Mouse (Mus musculus) CH12.LX (cell line): ENCODE data around the gene Hsd17b13. TPM values are rescaled to one million over a fixed set of nuclear protein-coding genes. Genes with fewer than 3 reads are reported as not detected.

Source experiments
- DNase-seq: peaks from one replicate; pipeline ENCODE4 v3.0.0-alpha.2; 2013; ENCODE audit errors: extremely low read depth
- H3K27ac ChIP-seq: 2 replicates; pipeline ENCODE4 v1.5.1; 2012; ENCODE audit warnings: low read depth, mild to moderate bottlenecking, control low read depth, moderate library complexity; ENCODE audit not compliant: insufficient read depth
- H3K27me3 ChIP-seq: replicated peaks from 2 replicates; pipeline ENCODE3; 2012; ENCODE audit warnings: inconsistent platforms
- H3K36me3 ChIP-seq, 2 experiments: replicated peaks in 1 of 2; 2 replicates each; pipeline versions ENCODE3 to v1.6.1; 2012; ENCODE audit warnings: inconsistent platforms in 1 of 2, low read length in 1 of 2, mild to moderate bottlenecking in 1 of 2, mixed read lengths in 1 of 2, moderate library complexity in 1 of 2; ENCODE audit not compliant: control insufficient read depth in 1 of 2, insufficient read depth in 1 of 2
- H3K4me1 ChIP-seq, 2 experiments: 2 replicates each; pipeline ENCODE4 v1.6.1; 2012; ENCODE audit warnings: inconsistent platforms in 1 of 2, moderate library complexity in 1 of 2; ENCODE audit not compliant: insufficient read depth in 2 of 2, control insufficient read depth in 1 of 2
- H3K4me2 ChIP-seq: 2 replicates; pipeline ENCODE4 v1.6.1; 2012; ENCODE audit warnings: low read depth, mild to moderate bottlenecking, control low read depth; ENCODE audit not compliant: poor library complexity, insufficient read depth, severe bottlenecking
- H3K4me3 ChIP-seq, 3 experiments: fragments of 150-350 bp in 1 of 3; sonication (generic) in 1 of 3; replicated peaks in 1 of 3; 2 replicates each; pipeline versions ENCODE3 to v1.5.1; 2011 to 2012; ENCODE audit warnings: low read depth in 2 of 3, low read length in 2 of 3, mild to moderate bottlenecking in 2 of 3, moderate library complexity in 2 of 3, control low read depth in 1 of 3, improper control_type of control experiment in 1 of 3, inconsistent platforms in 1 of 3, mixed read lengths in 1 of 3; ENCODE audit not compliant: poor library complexity in 1 of 3
- H3K79me2 ChIP-seq: replicated peaks from 2 replicates; pipeline ENCODE4 v1.6.1; 2012; ENCODE audit warnings: mild to moderate bottlenecking, moderate library complexity; ENCODE audit not compliant: control insufficient read depth, poor library complexity, insufficient read depth, severe bottlenecking; ENCODE audit errors: extremely low read depth
- H3K9ac ChIP-seq: 2 replicates; pipeline ENCODE4 v1.6.1; 2012; ENCODE audit warnings: low read depth, mild to moderate bottlenecking, control low read depth, moderate library complexity; ENCODE audit not compliant: insufficient read depth
- H3K9me3 ChIP-seq: replicated peaks from 2 replicates; pipeline ENCODE3; 2012; ENCODE audit warnings: low read length, inconsistent platforms, mixed read lengths
- BHLHE40 ChIP-seq: IDR thresholded peaks from 2 replicates; pipeline ENCODE4 v1.6.1; 2011; ENCODE audit warnings: mild to moderate bottlenecking, low read depth, low read length, improper control_type of control experiment
- CHD1 ChIP-seq: IDR thresholded peaks from 2 replicates; pipeline ENCODE4 v1.6.1; 2012; ENCODE audit warnings: low read depth, low read length, improper control_type of control experiment, inconsistent platforms
- CHD2 ChIP-seq: IDR thresholded peaks from 2 replicates; pipeline ENCODE4 v1.6.1; 2011; ENCODE audit warnings: low read length, improper control_type of control experiment
- CTCF ChIP-seq, 2 experiments: IDR thresholded peaks in 1 of 2; conservative IDR thresholded peaks in 1 of 2; 2 replicates each; pipeline ENCODE4 v1.5.1; 2011 to 2012; ENCODE audit warnings: low read depth in 2 of 2, low read length in 2 of 2, improper control_type of control experiment in 1 of 2, inconsistent platforms in 1 of 2, mild to moderate bottlenecking in 1 of 2, moderate library complexity in 1 of 2
- EP300 ChIP-seq: IDR thresholded peaks from 2 replicates; pipeline ENCODE4 v1.6.1; 2011; ENCODE audit warnings: low read length, improper control_type of control experiment
- GABPA ChIP-seq: IDR thresholded peaks from 2 replicates; pipeline ENCODE4 v1.6.1; 2012; ENCODE audit warnings: low read depth, low read length, improper control_type of control experiment, inconsistent platforms; ENCODE audit not compliant: insufficient replicate concordance
- KAT2A ChIP-seq: IDR thresholded peaks from 2 replicates; pipeline ENCODE4 v1.6.1; 2012; ENCODE audit warnings: low read length, improper control_type of control experiment, inconsistent platforms; ENCODE audit not compliant: insufficient replicate concordance
- MAX ChIP-seq: IDR thresholded peaks from 2 replicates; pipeline ENCODE4 v1.6.1; 2011; ENCODE audit warnings: low read length, improper control_type of control experiment
- MAZ ChIP-seq: IDR thresholded peaks from 2 replicates; pipeline ENCODE4 v1.6.1; 2012; ENCODE audit warnings: low read depth, mild to moderate bottlenecking, inconsistent platforms, low read length, improper control_type of control experiment, moderate library complexity
- NELFE ChIP-seq: IDR thresholded peaks from 2 replicates; pipeline ENCODE4 v1.6.1; 2011; ENCODE audit warnings: low read depth, low read length, improper control_type of control experiment
- PAX5 ChIP-seq: IDR thresholded peaks from 2 replicates; pipeline ENCODE4 v1.6.1; 2012; ENCODE audit warnings: low read length, inconsistent platforms, mixed read lengths
- SIN3A ChIP-seq: IDR thresholded peaks from 2 replicates; pipeline ENCODE4 v1.6.1; 2012; ENCODE audit warnings: low read length, improper control_type of control experiment, inconsistent platforms
- ZKSCAN1 ChIP-seq: IDR thresholded peaks from 2 replicates; pipeline ENCODE4 v1.6.1; 2012; ENCODE audit warnings: low read depth, inconsistent platforms, low read length, improper control_type of control experiment, borderline replicate concordance
- ZMIZ1 ChIP-seq: IDR thresholded peaks from 2 replicates; pipeline ENCODE4 v1.6.1; 2012; ENCODE audit warnings: low read depth, mild to moderate bottlenecking, inconsistent platforms, low read length, improper control_type of control experiment
- dilution Hi-C: fragments of 300-500 bp; cut with MboI; formaldehyde crosslinking; loops from 2 replicates; pipeline ENCODE4 v1.14.3; 2020; ENCODE audit warnings: low sequenced_read_pairs; ENCODE audit not compliant: extremely low pct_unique_long_range_greater_than_20kb, extremely low pct_ligation_motif_present
- in situ Hi-C: fragments of 300-500 bp; cut with MboI; formaldehyde crosslinking; loops from 3 replicates; pipeline ENCODE4 v1.14.3; 2019; ENCODE audit warnings: low sequenced_read_pairs, low pct_ligation_motif_present, low pct_unique_long_range_greater_than_20kb, mixed read lengths
- polyA plus RNA-seq: library from polyadenylated mRNA; unstranded; fragments of >175 nt; gene quantifications from 2 replicates; pipeline ENCODE4 v1.2.1, GENCODE M21; 2012; ENCODE audit warnings: low read depth; ENCODE audit not compliant: insufficient read length
- total RNA-seq, 2 experiments: library from RNA; depleted of rRNA; stranded (reverse); fragments of 300-350 nt in 1 of 2; fragments of >200 nt in 1 of 2; gene quantifications; 2 replicates each; pipeline ENCODE4 v1.2.3; 2012 to 2014

Gene Hsd17b13
- total and polyA plus RNA-seq, 3 experiments = 0.23 to 0.64 TPM; not detected in 1

DNA sequence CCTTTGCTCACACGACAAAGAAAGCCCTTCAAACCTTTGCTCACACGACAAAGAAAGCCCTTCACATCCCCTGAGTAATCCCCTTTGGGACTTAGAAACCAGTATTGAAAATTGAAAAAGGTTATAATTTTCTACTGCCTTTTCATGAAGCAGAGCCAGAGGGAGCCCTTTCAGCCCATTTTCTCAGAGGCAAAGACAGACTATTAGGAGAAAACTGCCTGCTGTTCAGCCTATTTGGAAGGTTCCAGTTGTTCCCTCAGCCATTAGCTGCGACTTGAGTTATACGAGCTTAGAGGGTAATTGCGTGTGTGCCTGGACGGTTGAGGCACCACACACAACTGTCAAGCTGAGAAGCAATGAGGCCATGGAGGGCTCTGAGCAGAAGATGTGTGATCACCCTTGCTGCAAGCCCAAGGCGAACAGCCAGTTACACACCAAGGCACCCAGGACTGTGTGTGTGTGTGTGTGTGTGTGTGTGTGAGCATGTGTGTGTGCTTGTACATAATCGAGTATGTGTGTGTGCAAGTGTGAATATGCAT lies 59.8 kb downstream of the Hsd17b13 start:
- Histone ChIP-seq H3K79me2 (no peaks in the 10 kb centered on the region), H3K27ac (no peak overlapping the region), H3K4me3 (peak overlapping the region in 1 of 3 experiments; percentile 7), H3K27me3 (peaks cover 3% of the 10 kb centered on the region), H3K9ac (no peak overlapping the region), H3K4me2 (no peak overlapping the region), H3K9me3 (no peaks in the 10 kb centered on the region)
- in situ Hi-C loops (no loop called here), dilution Hi-C loops (no loop called here)
- no peak for TF ChIP-seq MAZ
- TF ChIP-seq CHD2 = no peak
- no peak for TF ChIP-seq GABPA
- peak in 1 of 2 experiments; percentile 20; a peak in 2 of 4 replicates for TF ChIP-seq CTCF (conservative IDR thresholded peaks at IDR 0.05 in 1 of 2, IDR thresholded peaks at IDR 0.05 in 1 of 2; ENCODE audit: low read depth in 2 of 2, low read length in 2 of 2)
- no peak for TF ChIP-seq NELFE
- TF ChIP-seq EP300 = no peak
- no peak for TF ChIP-seq ZKSCAN1
- TF ChIP-seq BHLHE40 = peak; percentile 24; the same call in 1 of the 2 replicates
- TF ChIP-seq ZMIZ1 = no peak
- no peak for TF ChIP-seq MAX
- TF ChIP-seq CHD1 = no peak
- TF ChIP-seq, all 38 proteins: peak for 2
- Histone ChIP-seq H3K36me3 (no peaks in the 10 kb centered on the region), H3K4me1 (peaks cover 13 to 47% of the 10 kb centered on the region in 2 experiments)
- DNase-seq = no peak

DNA sequence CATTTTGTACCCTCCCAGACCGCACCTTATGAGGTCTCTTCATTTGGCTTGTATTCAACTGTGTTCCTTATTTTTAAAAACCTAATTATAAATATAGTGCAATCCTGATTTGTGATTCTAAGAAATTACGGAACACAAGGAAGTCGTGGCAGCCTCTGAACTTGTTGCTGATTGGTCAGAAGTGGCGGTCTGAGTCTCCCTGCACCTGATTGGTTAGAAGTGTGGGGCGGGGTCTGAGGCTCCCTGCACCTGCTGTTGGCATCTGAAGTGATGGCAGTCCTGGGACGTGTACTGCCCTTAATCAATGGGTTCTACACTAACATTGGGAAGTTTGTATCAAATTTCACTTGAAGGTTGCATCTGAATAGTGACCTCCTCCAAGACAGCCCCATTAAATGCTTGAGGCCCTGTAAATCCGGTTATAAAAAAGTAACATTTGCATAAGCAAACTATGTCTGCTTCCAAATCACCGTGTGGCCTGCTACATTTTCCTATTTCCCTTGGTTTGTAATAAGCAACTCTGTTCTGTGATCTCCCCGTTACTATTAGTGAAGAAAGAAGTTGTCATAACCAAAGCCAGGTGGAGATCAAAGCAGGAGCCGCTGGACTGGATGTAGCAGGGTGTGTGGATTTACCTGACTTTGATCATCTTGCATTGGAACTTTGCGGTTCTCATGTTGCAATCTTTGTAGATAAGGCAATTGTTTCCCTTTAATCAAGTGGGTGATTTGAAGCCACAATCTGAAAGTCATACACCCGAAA lies 60.4 kb downstream of the Hsd17b13 start:
- Histone ChIP-seq H3K79me2 (no peaks in the 10 kb centered on the region), H3K4me1 (peaks cover 13 to 42% of the 10 kb centered on the region in 2 experiments)
- TF ChIP-seq PAX5 (no peak), SIN3A (no peak), KAT2A (no peak)
- TF ChIP-seq, all 38 proteins: peak for 0
- H3K4me3 ChIP-seq = no peak overlapping the region
- DNase-seq = no peak
- peaks cover 5% of the 10 kb centered on the region for H3K27me3 ChIP-seq
- H3K36me3 ChIP-seq = no peaks in the 10 kb centered on the region
- H3K27ac ChIP-seq = no peak overlapping the region
- dilution Hi-C loops = no loop called here
- in situ Hi-C loops = no loop called here
- H3K4me2 ChIP-seq = no peak overlapping the region
- no peak overlapping the region for H3K9ac ChIP-seq
- no peaks in the 10 kb centered on the region for H3K9me3 ChIP-seq
